Mouse (Mus musculus) forebrain, postnatal 0 days (tissue): ENCODE measurements around the gene Dupd1. TPM values are rescaled to one million over a fixed set of nuclear protein-coding genes. Genes with fewer than 3 reads are reported as not detected.
A peak's percentile ranks its signal among the peaks of the same experiment; 100 is the strongest.

Experiments
- ATAC-seq: fragments of 200-750 bp; cut with Nextera tagmentation; 2 replicates; pipeline ENCODE4 v1.8.0; 2017; ENCODE audit warnings: mild to moderate bottlenecking, moderate library complexity
- DNase-seq: peaks from one replicate; pipeline ENCODE4 v3.0.0-alpha.2; 2015
- H3K27ac ChIP-seq: fragments of 300-500 bp; sonication (generic); 2 replicates; pipeline ENCODE4 v1.5.1; 2014; ENCODE audit warnings: low read depth, mild to moderate bottlenecking, antibody characterized with exemption, low read length, moderate library complexity, mixed read lengths
- H3K27me3 ChIP-seq: fragments of 300-500 bp; sonication (generic); 2 replicates; pipeline ENCODE4 v1.6.1; 2014; ENCODE audit warnings: mild to moderate bottlenecking, low read length, mixed read lengths; ENCODE audit not compliant: insufficient read depth
- H3K36me3 ChIP-seq: fragments of 300-500 bp; sonication (generic); 2 replicates; pipeline ENCODE4 v1.6.1; 2014; ENCODE audit warnings: mild to moderate bottlenecking, moderate library complexity; ENCODE audit not compliant: insufficient read depth
- H3K4me1 ChIP-seq: fragments of 300-500 bp; sonication (generic); 2 replicates; pipeline ENCODE4 v1.6.1; 2014; ENCODE audit warnings: antibody characterized with exemption; ENCODE audit not compliant: insufficient read depth
- H3K4me2 ChIP-seq: fragments of 300-500 bp; sonication (generic); 2 replicates; pipeline ENCODE4 v1.6.1; 2014; ENCODE audit warnings: low read depth, mild to moderate bottlenecking, moderate library complexity
- H3K4me3 ChIP-seq: fragments of 300-500 bp; sonication (generic); 2 replicates; pipeline ENCODE4 v1.5.1; 2014; ENCODE audit warnings: low read depth, low read length, mixed read lengths
- H3K9ac ChIP-seq: fragments of 300-500 bp; sonication (generic); 2 replicates; pipeline ENCODE4 v1.6.1; 2014; ENCODE audit warnings: mild to moderate bottlenecking
- H3K9me3 ChIP-seq: fragments of 300-500 bp; sonication (generic); 2 replicates; pipeline ENCODE4 v1.6.1; 2016; ENCODE audit warnings: low read length
- CTCF ChIP-seq: sonication (generic); IDR thresholded peaks from 2 replicates; pipeline ENCODE4 v1.5.1; 2016; ENCODE audit warnings: antibody characterized with exemption, control low read depth, low read depth
- WGBS: fragments of 180-500 bp; shearing (Covaris S2); extraction: QIAGEN DNeasy Blood & Tissue Kit; methylation state at CpG from one replicate; pipeline ENCODE4 v1.1.7; 2014; 5-methylcytosine and 5-hydroxymethylcytosine counted together
- polyA plus RNA-seq: library from polyadenylated mRNA; unstranded; fragments of >200 nt; fragmentation: Nextera tagmentation; extraction: Ambion mirVana; gene quantifications from 2 replicates; pipeline ENCODE4 v1.2.1, GENCODE M21; 2015
- total RNA-seq: library from RNA; depleted of rRNA; stranded (reverse); fragments of >200 nt; gene quantifications from 2 replicates; pipeline ENCODE4 v1.2.3, GENCODE M21; 2014; rRNA removed

Dupd1 gene
- total RNA-seq (0.24 TPM in 1 of 2 replicates, not detected in the other), polyA plus RNA-seq (0.33 and 0.35 TPM in 2 replicates)

DNA sequence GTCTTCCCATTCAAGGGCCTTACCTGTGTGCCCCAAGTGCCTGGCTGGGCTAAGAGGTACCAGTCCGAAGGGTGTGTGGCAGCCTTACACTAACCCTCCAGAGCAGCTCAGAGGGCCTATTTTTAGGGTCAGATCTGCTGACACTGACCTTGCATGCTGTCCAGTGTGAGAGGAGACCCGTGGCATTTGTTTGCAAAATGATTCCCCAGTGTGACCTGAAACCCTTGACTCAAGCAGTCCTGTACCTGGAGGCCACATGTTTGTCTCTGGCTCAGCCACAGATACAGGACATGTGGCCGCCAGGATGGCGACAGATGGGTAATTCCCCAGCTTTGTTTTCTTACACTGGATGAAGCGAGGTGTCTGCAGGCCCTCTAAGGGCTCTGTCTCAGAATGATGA is at the start of gene Dupd1:
Dupd1 (minus strand) TSS at position 91 of the 400 bp plus-strand sequence.
- Histone ChIP-seq H3K4me2 (no peak within 1 kb of the TSS), H3K4me1 (0 out of 2 replicates have a peak, but pooled peaks cover 2% of the 10 kb centered on the region), H3K9me3 (no peaks in the 10 kb centered on the region), H3K36me3 (no peaks in the 10 kb centered on the region), H3K9ac (no peak within 1 kb of the TSS), H3K27me3 (no peaks in the 10 kb centered on the region), H3K27ac (no peak within 1 kb of the TSS), H3K4me3 (no peak within 1 kb of the TSS)
- no peak for ATAC-seq
- no peak for DNase-seq
- no peak for TF ChIP-seq CTCF
- WGBS: 83% methylated on average over 5 of the region's 5 CpGs

DNA sequence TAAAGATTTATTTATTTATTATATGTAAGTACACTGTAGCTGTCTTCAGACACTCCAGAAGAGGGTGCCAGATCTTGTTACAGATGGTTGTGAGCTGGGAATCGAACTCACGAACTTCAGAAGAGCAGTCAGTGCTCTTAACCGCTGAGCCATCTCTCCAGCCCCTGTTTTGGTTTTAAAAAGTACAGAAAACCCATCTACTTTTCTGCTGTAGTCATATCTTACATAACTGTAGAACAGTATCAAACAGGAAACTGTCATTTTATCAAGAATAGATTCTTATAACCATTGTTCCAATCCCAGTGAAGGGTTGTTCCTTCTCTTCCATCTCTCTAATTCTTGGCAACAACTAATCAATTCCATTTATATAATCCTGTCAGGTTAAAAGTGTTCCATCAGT is 49.4 kb upstream of the Dupd1 start:
- Histone ChIP-seq H3K9ac (no peak overlapping the region), H3K9me3 (no peaks in the 10 kb centered on the region), H3K4me3 (no peak overlapping the region), H3K4me1 (no peaks in the 10 kb centered on the region), H3K27ac (no peak overlapping the region), H3K27me3 (no peaks in the 10 kb centered on the region), H3K36me3 (no peaks in the 10 kb centered on the region), H3K4me2 (no peak overlapping the region)
- ATAC-seq (no peak), DNase-seq (no peak)
- 91% methylated on average over 3 of the region's 3 CpGs for WGBS
- no peak for TF ChIP-seq CTCF

DNA sequence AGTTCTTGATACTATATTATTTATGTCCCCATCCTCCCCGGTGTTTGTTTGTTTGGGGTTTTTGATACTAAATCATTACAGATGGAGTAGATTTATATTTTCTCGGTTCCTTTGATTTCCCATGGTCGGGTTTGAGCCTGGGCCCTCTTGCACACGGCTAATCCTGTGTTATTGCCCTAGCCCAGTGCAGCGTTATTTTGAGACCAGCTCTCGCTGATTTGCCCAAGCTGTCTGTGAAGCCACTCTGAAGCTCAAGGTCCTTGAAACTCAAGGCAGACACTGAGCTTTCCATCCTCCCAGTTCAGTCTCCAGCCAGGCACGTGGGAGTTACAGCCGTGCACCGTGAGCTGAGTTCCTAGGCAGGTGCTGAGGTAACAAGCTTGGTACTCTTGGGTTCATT is 47.2 kb upstream of the Dupd1 start:
- TF ChIP-seq CTCF: no peak

DNA sequence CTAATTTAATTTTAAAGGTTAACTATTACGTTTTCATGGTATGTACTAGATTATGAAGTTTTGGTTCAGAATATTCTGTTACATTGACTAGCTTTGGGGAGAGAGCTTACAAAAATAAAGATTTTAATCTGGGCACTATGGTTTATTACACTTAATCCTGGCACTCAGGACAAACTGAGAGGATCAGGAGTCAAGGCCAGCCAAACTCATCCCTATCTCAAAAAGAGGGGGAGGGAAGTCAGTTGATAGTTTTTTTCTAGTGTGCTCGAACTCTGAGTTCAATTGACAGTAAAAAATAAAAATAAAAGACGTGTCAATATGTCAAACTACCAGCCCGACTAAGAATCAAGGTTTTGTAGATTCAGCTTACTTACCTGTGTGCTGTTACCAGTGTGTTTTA is 39.0 kb upstream of the Dupd1 start:
- 84% methylated on average over 4 of the region's 4 CpGs for WGBS
- no peak for TF ChIP-seq CTCF
- no peaks in the 10 kb centered on the region for H3K27me3 ChIP-seq

More for the DNA sequence above, 47.2 kb upstream of the Dupd1 start:
- H3K36me3 ChIP-seq: no peaks in the 10 kb centered on the region
- no peaks in the 10 kb centered on the region for H3K27me3 ChIP-seq
- H3K9me3 ChIP-seq: no peaks in the 10 kb centered on the region
- WGBS: 87% methylated on average over 9 of the region's 9 CpGs
- H3K9ac ChIP-seq: no peak overlapping the region
- H3K4me2 ChIP-seq: no peak overlapping the region
- DNase-seq (no peak), ATAC-seq (no peak)
- H3K27ac ChIP-seq: no peak overlapping the region
- no peaks in the 10 kb centered on the region for H3K4me1 ChIP-seq
- no peak overlapping the region for H3K4me3 ChIP-seq

DNA sequence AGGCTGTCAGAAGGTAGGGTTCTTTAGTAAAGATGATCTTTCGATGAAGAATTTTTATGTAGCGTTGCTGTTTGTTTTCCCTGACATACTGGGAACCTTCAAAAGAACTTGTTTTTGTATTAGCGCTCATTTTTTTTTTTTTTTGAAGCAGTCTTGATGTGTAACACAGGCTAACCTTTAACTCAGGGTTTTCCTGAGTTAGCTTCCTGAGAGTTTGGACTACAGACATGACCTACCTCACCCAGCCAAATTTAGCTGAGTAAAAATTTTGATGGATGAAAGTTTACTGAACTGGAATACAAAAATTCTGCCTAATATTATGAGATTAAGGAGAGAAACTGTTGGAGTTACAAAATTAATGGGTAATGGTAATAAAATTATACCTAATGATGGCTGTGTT is 38.0 kb upstream of the Dupd1 start:
- no peak overlapping the region for H3K4me3 ChIP-seq
- no peaks in the 10 kb centered on the region for H3K27me3 ChIP-seq
- ATAC-seq (no peak), DNase-seq (no peak)
- no peaks in the 10 kb centered on the region for H3K36me3 ChIP-seq
- H3K9me3 ChIP-seq: no peaks in the 10 kb centered on the region
- WGBS: 91% methylated on average over 3 of the region's 3 CpGs
- H3K4me2 ChIP-seq: peak overlapping the region; percentile 63; the same call in 1 of the 2 replicates
- H3K4me1 ChIP-seq: peaks cover 9% of the 10 kb centered on the region
- no peak for TF ChIP-seq CTCF
- no peak overlapping the region for H3K27ac ChIP-seq
- H3K9ac ChIP-seq: peak overlapping the region; percentile 94; the same call in 1 of the 2 replicates

More for the DNA sequence above, 39.0 kb upstream of the Dupd1 start:
- Histone ChIP-seq H3K36me3 (no peaks in the 10 kb centered on the region), H3K27ac (no peak overlapping the region), H3K9me3 (no peaks in the 10 kb centered on the region), H3K4me2 (no peak overlapping the region), H3K4me1 (peaks cover 9% of the 10 kb centered on the region), H3K4me3 (no peak overlapping the region), H3K9ac (no peak overlapping the region)
- DNase-seq (no peak), ATAC-seq (no peak)

DNA sequence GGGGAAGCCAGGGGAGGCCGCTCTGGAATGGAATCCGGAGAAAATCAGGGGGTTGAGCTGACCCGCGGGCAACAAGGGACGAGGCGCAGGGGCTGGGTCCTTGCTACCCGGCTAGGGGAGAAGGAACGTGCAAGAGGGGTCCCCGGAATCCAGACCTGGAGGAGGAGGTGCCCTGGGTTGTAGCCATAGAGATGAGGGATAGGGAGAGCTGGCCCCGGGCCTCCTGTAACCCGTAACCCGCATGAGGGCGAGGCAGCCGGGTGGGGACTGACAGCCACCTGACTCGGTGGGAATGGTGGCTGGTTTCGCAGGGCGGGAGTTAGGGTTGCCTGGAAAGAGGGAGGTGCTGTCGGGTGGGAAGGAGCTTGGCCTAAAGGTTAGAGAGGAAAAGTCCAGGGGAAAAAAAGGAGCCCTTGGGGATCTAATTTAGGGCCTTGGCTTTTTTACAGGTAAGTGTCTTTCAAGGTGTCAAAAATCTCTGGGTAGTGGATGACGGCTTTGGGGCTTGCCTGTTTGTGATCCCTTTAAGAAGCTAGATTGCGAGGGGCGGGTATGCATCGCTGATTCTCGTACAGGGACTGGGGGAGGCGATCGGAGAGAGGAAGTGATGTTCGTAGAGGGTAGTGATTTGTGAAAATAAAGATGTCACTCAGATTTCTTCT is 36.6 kb upstream of the Dupd1 start, which contains the start of gene Dusp13:
Dusp13 (minus strand) TSS at position 301 of the 662 bp plus-strand sequence.
- H3K9me3 ChIP-seq: no peaks in the 10 kb centered on the region
- H3K27me3 ChIP-seq: no peaks in the 10 kb centered on the region
- peak within 1 kb of the TSS; percentile 92 for H3K27ac ChIP-seq
- WGBS: under 1% methylated on average over 26 of the region's 26 CpGs
- H3K4me3 ChIP-seq: peak within 1 kb of the TSS; percentile 98
- H3K9ac ChIP-seq: peak within 1 kb of the TSS; percentile 94
- no peak for TF ChIP-seq CTCF
- DNase-seq (peak; percentile 86), ATAC-seq (peak; percentile 87)
- H3K36me3 ChIP-seq: no peaks in the 10 kb centered on the region
- peak within 1 kb of the TSS; percentile 63 for H3K4me2 ChIP-seq
- H3K4me1 ChIP-seq: peaks cover 9% of the 10 kb centered on the region

DNA sequence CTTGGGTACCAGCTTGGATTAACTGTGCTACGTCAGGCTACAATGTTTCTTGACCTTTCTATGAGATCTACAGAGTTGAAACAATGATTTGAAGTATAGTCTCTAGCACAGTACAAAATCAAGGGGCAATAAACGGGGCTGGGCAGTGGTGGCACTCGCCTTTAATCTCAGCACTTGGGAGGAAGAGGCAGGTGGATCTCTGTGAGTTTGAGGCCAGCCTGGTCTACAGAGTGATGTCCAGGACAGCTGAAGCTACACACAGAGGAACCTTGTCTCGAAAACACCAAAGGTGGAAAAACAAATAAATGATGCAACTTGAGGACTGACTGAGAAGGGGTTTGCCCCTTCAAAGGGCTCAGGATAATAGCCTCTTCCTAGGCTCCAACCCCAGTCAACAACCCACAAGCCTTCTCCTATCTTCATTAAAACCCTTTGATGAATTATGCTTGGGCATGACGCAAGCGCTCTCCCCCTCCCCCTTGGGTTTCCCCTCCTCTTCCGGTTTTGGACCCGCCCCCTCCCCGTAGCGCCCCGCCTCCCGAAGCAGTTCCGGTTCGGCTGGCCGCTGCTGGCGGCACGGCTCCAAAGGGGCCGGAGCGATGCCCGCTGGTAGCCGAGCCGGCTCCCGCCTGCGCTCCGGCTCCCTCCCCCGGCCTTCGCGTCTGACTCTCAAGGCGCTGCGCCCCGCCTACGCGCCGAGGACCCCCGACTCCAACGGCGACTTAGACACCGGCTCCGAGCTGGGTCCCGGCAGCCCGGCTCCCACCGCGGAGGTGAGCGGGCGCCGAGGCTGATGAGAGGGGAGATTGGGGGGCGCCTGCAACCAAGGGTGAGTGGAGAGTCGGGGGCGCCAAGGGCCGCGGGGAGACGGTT is 35.9 kb upstream of the Dupd1 start, which contains the start of gene Samd8:
Samd8 (plus strand) TSS at position 524 of the 873 bp plus-strand sequence.
- H3K27ac ChIP-seq: peak within 1 kb of the TSS; percentile 92
- H3K4me3 ChIP-seq: peak within 1 kb of the TSS; percentile 98
- no peaks in the 10 kb centered on the region for H3K27me3 ChIP-seq
- H3K9ac ChIP-seq: peak within 1 kb of the TSS; percentile 94
- H3K9me3 ChIP-seq: no peaks in the 10 kb centered on the region
- DNase-seq (peak; percentile 93), ATAC-seq (peak; percentile 82)
- peak within 1 kb of the TSS; percentile 63 for H3K4me2 ChIP-seq
- peaks cover 9% of the 10 kb centered on the region for H3K4me1 ChIP-seq
- no peaks in the 10 kb centered on the region for H3K36me3 ChIP-seq
- TF ChIP-seq CTCF: no peak
- 10% methylated on average over 51 of the region's 52 CpGs for WGBS
